Mouse (Mus musculus) T-cell, adult 2 months (primary cell): Measurements from ENCODE around the gene 1700001F09Rik.
"Not testable (repeated sequence)": the region's sequence is repeated elsewhere in the genome, so short reads cannot be mapped to it uniquely, and the experiment has no call there.

ENCODE experiments used
- DNase-seq: peaks from one replicate; pipeline ENCODE4 v3.0.0; 2022; ENCODE audit warnings: low spot score

The 1700001F09Rik gene

DNA sequence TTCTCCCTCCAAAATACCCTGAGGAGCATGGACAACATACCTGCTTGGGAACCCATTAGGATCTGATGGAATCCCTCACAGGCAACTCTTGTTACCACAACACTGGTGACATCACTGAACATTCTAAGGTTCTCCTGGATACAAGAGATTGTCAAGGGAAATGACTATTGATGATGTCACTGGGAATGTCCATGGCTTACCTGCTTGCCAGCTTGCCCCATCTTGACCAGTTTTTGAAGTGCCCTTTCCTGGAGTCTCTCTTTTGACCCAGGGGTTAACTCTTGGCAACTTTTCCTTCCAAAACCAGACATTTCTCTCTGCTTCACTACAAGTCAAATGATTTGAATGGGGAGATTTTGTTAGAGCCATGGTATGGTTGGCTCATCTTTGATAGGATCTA, at the start of gene 1700001F09Rik:
1700001F09Rik (minus strand) TSS at position 101 of the 400 bp plus-strand sequence.
- not testable (repeated sequence) for DNase-seq

DNA sequence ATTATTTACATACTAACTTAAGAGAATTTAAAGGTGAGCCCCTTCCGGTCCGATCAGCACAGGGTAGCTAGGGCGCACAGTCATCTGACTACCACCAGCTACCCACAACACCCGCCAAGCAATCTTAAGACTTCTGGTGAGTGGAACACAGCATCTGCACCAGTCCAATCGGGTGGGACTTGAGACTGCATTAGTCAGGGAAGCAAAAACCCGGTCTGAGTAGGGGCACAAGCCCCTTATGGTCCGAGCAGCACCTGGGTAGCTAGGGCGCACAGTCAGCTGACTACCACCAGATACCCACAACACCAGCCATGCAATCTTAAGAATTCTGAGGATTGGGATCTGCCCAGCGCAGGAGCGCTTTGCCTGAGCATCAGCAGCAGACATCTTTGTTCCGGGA, 14.1 kb upstream of the 1700001F09Rik start:
- peak; percentile 3 for DNase-seq

DNA sequence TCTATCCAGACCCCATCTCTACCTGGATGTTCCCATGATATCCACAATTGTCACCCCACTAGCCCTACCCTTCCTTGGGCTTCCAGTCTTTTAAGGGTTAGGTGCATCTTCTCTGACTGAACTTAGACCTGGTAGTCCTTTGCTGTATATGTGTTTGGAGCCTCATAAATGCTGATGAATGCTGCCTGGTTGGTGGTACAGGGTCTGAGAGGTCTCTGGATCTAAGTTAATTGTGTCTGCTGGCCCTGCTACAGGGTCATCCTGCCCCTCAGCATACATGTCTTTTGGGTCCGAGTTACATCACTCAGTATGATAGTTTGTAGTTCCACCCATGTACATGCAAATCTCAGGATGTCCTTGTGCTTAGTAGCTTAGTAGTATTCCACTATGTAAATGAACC, 11.6 kb upstream of the 1700001F09Rik start:
- DNase-seq = not testable (repeated sequence)

DNA sequence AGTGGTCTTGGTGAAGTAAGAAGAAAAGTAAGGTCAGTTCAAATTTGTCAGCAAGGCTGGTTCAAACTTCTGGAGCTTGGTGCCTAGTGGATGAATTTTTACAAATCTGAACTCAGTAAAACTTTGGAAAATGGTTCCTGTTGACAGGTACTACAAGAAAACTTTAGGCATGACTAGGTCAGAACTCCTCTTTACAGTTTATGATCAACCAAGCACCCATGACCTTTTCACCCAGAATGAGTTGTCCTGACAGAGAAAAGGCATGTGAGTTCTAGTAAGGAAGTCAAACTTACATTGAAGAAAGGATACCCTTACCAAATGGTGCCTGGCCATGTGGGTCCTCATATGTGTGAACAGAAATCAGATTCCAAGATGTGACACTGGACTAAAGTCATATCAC, 9.9 kb upstream of the 1700001F09Rik start:
- not testable (repeated sequence) for DNase-seq

DNA sequence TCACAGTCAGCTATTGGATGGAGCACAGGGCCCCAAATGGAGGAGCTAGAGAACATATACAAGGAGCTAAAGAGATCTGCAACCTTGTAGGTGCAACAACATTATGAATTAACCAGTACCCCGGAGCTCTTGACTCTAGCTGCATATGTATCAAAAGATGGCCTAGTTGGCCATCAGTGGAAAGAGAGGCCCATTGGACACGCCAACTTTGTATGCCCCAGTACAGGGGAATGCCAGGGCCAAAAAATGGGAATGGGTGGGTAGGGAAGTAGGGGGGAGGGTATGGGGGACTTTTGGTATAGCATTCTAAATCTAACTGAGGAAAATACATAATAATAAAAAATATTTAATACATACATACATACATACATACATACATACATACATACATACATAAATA, 5.3 kb upstream of the 1700001F09Rik start:
- DNase-seq = not testable (repeated sequence)

DNA sequence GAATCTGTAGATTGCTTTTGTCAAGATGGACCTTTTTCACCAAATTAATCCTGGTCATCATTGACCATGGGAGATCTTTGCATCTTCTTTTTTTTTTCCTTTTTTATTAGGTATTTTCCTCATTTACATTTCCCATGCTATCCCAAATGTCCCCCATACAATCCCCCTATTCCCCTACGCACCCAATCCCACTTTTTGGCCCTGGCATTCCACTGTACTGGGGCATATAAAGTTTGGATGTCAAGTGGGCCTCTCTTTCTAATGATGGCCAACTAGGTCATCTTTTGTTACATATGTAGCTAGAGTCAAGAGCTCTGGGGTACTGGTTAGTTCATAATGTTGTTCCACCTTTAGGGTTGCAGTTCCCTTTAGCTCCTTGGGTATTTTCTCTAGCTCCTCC, 10.0 kb downstream of the 1700001F09Rik start:
- DNase-seq = not testable (repeated sequence)

DNA sequence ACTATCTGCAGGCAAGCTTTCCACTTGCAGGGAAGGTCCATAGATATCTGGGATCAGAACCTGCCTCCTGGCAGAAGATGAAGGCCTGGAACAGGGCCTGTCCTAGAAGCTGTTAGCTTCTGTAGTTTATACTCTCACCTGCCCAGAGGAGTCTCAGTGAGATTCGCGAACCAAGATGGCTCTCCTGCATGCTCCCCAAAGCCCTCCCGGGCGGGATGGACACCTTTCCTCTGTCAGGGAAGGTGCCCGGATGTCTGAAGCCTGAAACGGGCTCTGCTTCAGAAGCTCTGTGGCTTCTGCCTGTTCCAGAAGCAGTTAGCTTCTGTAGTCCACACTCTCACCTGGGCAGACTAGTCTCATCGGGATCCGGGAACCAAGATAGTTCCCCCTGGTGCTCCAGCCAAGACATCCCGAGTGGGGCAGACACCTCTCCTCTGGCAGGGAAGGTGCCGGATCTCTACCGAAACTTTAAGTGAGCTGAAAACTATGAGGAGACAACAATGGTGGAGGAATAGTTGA, 16.2 kb downstream of the 1700001F09Rik start:
- not testable (repeated sequence) for DNase-seq

DNA sequence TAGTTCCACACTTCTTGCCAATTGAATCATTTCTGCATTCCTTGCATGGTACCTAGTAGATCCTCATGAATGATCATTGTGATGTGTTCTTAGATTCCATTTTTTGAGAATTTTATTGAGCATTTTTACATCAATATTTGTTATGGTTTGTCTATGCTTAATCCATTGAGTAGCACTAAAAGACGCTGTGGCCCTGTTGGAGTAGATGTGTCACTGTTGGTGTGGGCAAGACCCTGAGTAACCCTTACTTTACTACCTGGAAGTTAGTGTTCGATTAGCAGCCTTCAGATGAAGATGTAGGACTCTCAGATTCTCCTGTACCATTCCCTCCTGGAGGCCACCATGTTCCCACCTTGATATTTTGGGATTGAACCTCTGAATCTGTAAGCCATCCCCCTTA, 19.0 kb downstream of the 1700001F09Rik start:
- not testable (repeated sequence) for DNase-seq

DNA sequence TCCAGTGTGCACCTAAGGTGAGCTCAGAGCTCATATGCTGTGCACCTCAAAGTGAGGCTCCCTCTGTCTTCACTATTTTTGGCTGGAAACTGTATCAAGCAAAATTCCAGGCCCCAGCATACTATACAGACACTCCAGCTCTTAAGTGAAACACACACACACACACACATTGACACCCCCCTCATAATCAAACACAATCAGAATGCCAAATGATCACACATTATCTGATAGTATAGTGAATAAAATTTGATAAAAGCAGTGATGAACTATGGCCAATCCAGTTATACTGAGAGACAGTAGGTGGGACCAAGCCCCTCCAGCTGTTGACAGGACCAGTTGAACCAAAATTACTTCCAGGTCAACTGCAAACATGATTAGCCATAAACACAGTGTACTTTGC, 28.1 kb downstream of the 1700001F09Rik start:
- DNase-seq = not testable (repeated sequence)

DNA sequence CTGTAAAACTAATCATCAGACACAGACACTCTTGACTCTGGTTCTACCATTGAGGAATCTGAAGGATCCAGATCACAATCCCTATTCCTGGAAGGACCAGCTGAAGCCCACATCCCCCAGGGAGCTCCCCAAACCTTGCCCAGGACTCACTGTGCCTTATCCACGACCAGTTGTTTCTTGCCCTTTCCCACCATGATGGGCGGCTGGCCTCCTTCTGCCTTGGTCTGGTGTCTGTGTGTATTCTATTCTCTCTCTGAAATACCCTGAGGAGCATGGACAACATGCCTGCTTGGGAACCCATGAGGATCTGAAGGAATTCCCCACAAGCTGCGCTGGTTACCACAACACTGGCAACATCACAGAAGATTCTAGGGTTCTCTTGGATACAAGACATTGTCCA, 54.1 kb downstream of the 1700001F09Rik start, which contains the start of gene Gm8127:
Gm8127 (minus strand) TSS at position 330 of the 400 bp plus-strand sequence.
- DNase-seq = not testable (repeated sequence)
